Mouse (Mus musculus) heart, embryonic 15.5 days (tissue): ENCODE data around the gene Prdx1. TPM values are rescaled to one million over a fixed set of nuclear protein-coding genes. Genes with fewer than 3 reads are reported as not detected.
"Not testable (repeated sequence)": the region's sequence is repeated elsewhere in the genome, so short reads cannot be mapped to it uniquely, and the experiment has no call there.

Experiments used
- ATAC-seq: fragments of 200-750 bp; cut with Nextera tagmentation; replicated peaks from 2 replicates; pipeline ENCODE4 v1.8.0; 2017; ENCODE audit warnings: low read depth, moderate TSS enrichment; ENCODE audit not compliant: insufficient number of reproducible peaks, insufficient read depth, low FRiP score
- H3K27ac ChIP-seq: fragments of 300-500 bp; sonication (generic); 2 replicates; pipeline ENCODE4 v1.5.1; 2015; ENCODE audit warnings: mild to moderate bottlenecking, inconsistent platforms
- H3K27me3 ChIP-seq: fragments of 300-500 bp; sonication (generic); 2 replicates; pipeline ENCODE4 v1.6.1; 2015; ENCODE audit warnings: inconsistent platforms
- H3K36me3 ChIP-seq: fragments of 300-500 bp; sonication (generic); 2 replicates; pipeline ENCODE4 v1.6.1; 2015; ENCODE audit warnings: mild to moderate bottlenecking, inconsistent platforms
- H3K4me1 ChIP-seq: fragments of 300-500 bp; sonication (generic); replicated peaks from 2 replicates; pipeline ENCODE4 v1.6.1; 2015; ENCODE audit warnings: inconsistent platforms
- H3K4me2 ChIP-seq: fragments of 300-500 bp; sonication (generic); 2 replicates; pipeline ENCODE4 v1.6.1; 2015; ENCODE audit warnings: inconsistent platforms, mild to moderate bottlenecking, moderate library complexity
- H3K4me3 ChIP-seq: fragments of 300-500 bp; sonication (generic); 2 replicates; pipeline ENCODE4 v1.5.1; 2015; ENCODE audit warnings: mild to moderate bottlenecking, inconsistent platforms
- H3K9ac ChIP-seq: fragments of 300-500 bp; sonication (generic); 2 replicates; pipeline ENCODE4 v1.6.1; 2015; ENCODE audit warnings: mild to moderate bottlenecking, inconsistent platforms
- H3K9me3 ChIP-seq: fragments of 300-500 bp; sonication (generic); replicated peaks from 2 replicates; pipeline ENCODE4 v1.6.1; 2016; ENCODE audit warnings: inconsistent platforms
- WGBS: fragments of 180-500 bp; shearing (Covaris S2); methylation state at CpG from one replicate; pipeline ENCODE4 v1.1.7; 2015; ENCODE audit warnings: mixed read lengths; 5-methylcytosine and 5-hydroxymethylcytosine counted together
- polyA plus RNA-seq: library from polyadenylated mRNA; unstranded; fragments of >200 nt; fragmentation: Nextera tagmentation; extraction: Ambion mirVana; gene quantifications from 2 replicates; pipeline ENCODE4 v1.2.1, GENCODE M21; 2015

Gene Prdx1
- polyA plus RNA-seq, 1 experiment from 2014 or later, result 967 TPM

DNA sequence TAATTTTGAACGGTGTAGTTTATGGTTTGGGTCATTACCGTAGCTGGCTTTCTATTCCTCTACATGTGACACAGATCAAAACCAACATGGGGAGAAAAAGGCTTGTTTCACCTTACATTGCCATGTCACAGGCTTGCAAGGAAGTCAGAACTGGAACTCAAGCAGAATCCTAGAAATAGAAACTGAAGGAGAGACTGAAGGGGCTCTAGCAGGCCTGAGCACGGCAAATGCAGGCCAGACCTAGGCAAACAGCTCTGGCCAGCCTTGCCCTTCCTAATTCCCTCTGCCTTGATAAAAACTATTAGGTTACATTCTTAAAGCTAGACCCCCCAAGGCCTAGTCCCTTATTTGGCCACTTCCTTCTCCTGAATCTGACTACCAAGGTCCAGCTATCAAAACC, 29.7 kb upstream of the Prdx1 start:
- no peaks in the 10 kb centered on the region for H3K36me3 ChIP-seq
- no peak overlapping the region for H3K4me3 ChIP-seq
- H3K4me2 ChIP-seq, result no peak overlapping the region
- no peaks in the 10 kb centered on the region for H3K9me3 ChIP-seq
- peaks cover 6% of the 10 kb centered on the region; the same call in 1 of the 2 replicates for H3K4me1 ChIP-seq
- no peak overlapping the region for H3K9ac ChIP-seq
- 58% methylated on average over 3 of the region's 3 CpGs for WGBS
- H3K27me3 ChIP-seq, result no peaks in the 10 kb centered on the region
- 0 out of 2 replicates have a peak overlapping the region, but pooled peaks have one; percentile 3 for H3K27ac ChIP-seq
- no peak for ATAC-seq

- Histone ChIP-seq H3K27me3 (no peaks in the 10 kb centered on the region), H3K9ac (no peak overlapping the region), H3K27ac (no peak overlapping the region), H3K4me3 (no peak overlapping the region), H3K4me2 (no peak overlapping the region), H3K36me3 (no peaks in the 10 kb centered on the region), H3K4me1 (no peaks in the 10 kb centered on the region), H3K9me3 (no peaks in the 10 kb centered on the region)
- no peak for ATAC-seq
- 38% methylated on average over 3 of the region's 3 CpGs for WGBS
Measured at GRCm38 (mm10) chr4:116657971-116658370, 27.4 kb upstream of the Prdx1 start.

DNA sequence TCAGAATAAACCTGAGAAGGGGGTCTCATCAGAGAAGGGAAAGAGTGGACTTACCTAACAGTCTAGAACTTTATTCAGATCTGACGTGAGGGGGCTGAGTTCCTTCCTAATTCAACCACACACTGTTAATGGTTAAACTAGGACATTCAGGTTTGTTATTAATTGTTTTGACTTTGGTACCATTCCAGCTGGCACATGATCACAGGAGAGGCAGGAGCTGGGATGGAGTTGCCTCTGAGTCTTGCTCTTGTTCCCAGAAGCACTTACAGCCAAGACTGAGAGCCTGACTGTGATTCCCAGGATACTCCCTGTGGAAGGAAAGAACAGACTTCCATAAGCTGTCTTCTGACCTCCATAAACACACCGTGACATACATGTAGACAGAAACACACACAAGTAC, 25.9 kb upstream of the Prdx1 start:
- Histone ChIP-seq H3K4me2 (no peak overlapping the region), H3K4me1 (no peaks in the 10 kb centered on the region), H3K27me3 (no peaks in the 10 kb centered on the region), H3K9ac (no peak overlapping the region), H3K27ac (no peak overlapping the region), H3K9me3 (no peaks in the 10 kb centered on the region), H3K4me3 (no peak overlapping the region), H3K36me3 (no peaks in the 10 kb centered on the region)
- 48% methylated on average over 2 of the region's 2 CpGs for WGBS
- no peak for ATAC-seq

DNA sequence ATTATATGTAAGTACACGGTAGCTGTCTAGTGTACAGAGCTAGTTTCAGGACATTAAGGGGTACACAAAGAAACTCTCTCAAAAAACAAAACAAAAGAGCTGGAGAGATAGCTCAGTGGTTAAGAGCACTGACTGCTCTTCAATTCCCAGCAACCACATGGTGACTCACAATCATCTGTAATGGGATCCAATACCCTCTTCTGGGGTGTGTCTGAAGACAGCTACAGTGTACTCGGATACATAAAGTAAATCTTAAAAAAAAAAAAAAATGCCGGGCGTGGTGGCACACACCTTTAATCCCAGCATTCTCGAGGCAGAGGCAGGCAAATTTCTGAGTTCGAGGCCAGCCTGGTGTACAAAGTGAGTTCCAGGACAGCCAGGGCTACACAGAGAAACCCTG, 25.4 kb upstream of the Prdx1 start:
- not testable (repeated sequence) for H3K36me3 ChIP-seq, H3K27ac ChIP-seq, H3K4me1 ChIP-seq, ATAC-seq, H3K27me3 ChIP-seq, H3K9ac ChIP-seq, H3K4me2 ChIP-seq, H3K9me3 ChIP-seq, H3K4me3 ChIP-seq
- WGBS, result 84% methylated on average over 6 of the region's 6 CpGs

GRCm38 (mm10) chr4:116660829-116661228, 24.5 kb upstream of the Prdx1 start:
- Histone ChIP-seq H3K9me3 (no peaks in the 10 kb centered on the region), H3K36me3 (no peaks in the 10 kb centered on the region), H3K4me3 (no peak overlapping the region), H3K4me1 (no peaks in the 10 kb centered on the region), H3K27me3 (no peaks in the 10 kb centered on the region), H3K9ac (no peak overlapping the region), H3K27ac (no peak overlapping the region), H3K4me2 (no peak overlapping the region)
- no peak for ATAC-seq
- 68% methylated on average over 6 of the region's 6 CpGs for WGBS

GRCm38 (mm10) chr4:116661998-116662397, 23.3 kb upstream of the Prdx1 start:
- Histone ChIP-seq H3K9me3 (no peaks in the 10 kb centered on the region), H3K4me3 (no peak overlapping the region), H3K4me2 (no peak overlapping the region), H3K27me3 (no peaks in the 10 kb centered on the region), H3K9ac (no peak overlapping the region), H3K27ac (no peak overlapping the region), H3K36me3 (no peaks in the 10 kb centered on the region), H3K4me1 (no peaks in the 10 kb centered on the region)
- no peak for ATAC-seq
- 89% methylated on average over 1 of the region's 1 CpGs for WGBS

DNA sequence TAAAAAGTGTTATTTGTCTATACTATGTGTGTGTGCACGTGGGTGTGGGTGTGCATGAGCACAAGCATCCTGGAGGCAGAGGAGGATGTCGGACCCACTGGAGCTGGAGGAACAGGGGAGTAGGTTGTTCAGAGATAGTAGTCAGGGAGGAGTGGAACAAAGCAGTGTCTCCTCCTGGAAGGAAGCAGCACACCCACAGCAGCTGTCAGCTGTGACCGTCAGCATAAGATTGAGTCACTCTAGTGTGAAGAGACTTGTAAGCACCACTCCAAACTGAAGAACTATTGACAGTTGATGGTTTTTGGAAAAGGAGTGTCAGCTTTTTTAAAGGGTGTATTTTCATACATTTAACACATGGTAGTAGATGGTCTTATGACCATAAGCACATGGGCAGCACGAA, 18.7 kb upstream of the Prdx1 start:
- Histone ChIP-seq H3K36me3 (no peaks in the 10 kb centered on the region), H3K9me3 (no peaks in the 10 kb centered on the region), H3K4me2 (no peak overlapping the region), H3K27me3 (no peaks in the 10 kb centered on the region), H3K27ac (no peak overlapping the region), H3K4me3 (no peak overlapping the region), H3K4me1 (no peaks in the 10 kb centered on the region), H3K9ac (no peak overlapping the region)
- no peak for ATAC-seq
- WGBS, result 52% methylated on average over 4 of the region's 4 CpGs

- no peaks in the 10 kb centered on the region for H3K27me3 ChIP-seq
- no peak overlapping the region for H3K9ac ChIP-seq
- no peak overlapping the region for H3K4me3 ChIP-seq
- no peak for ATAC-seq
- no peak overlapping the region for H3K4me2 ChIP-seq
- 42% methylated on average over 3 of the region's 3 CpGs for WGBS
- H3K36me3 ChIP-seq, result no peaks in the 10 kb centered on the region
- no peaks in the 10 kb centered on the region for H3K9me3 ChIP-seq
- 0 out of 2 replicates have a peak overlapping the region, but pooled peaks have one; percentile 6 for H3K27ac ChIP-seq
- no peaks in the 10 kb centered on the region; the same call in 1 of the 2 replicates for H3K4me1 ChIP-seq
Measured at GRCm38 (mm10) chr4:116668145-116668544, 17.2 kb upstream of the Prdx1 start.

DNA sequence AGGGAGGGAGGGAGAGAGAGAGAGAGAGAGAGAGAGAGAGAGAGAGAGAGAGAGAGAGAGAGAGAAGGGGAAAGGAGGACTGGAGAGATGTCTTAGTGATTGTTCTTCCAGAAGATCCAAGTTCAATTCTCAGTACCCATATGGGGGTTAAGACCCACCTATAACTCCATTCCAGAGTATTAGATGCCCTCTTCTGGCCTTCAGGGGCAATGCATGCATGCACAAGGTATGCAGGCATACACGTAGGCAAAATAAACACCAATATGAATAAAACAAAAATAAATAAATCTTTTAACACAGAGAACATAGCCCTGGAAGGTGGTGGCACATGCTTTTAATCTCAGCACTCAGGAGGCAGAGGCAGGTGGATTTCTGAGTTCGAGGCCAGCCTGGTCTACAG, 16.1 kb upstream of the Prdx1 start:
- Histone ChIP-seq H3K4me1 (no peaks in the 10 kb centered on the region; the same call in 1 of the 2 replicates), H3K27ac (no peak overlapping the region), H3K36me3 (no peaks in the 10 kb centered on the region), H3K27me3 (no peaks in the 10 kb centered on the region), H3K9ac (no peak overlapping the region), H3K4me2 (no peak overlapping the region), H3K4me3 (no peak overlapping the region), H3K9me3 (no peaks in the 10 kb centered on the region)
- no peak for ATAC-seq
- WGBS, result 62% methylated on average over 2 of the region's 2 CpGs

- Histone ChIP-seq H3K4me1 (no peaks in the 10 kb centered on the region; the same call in 1 of the 2 replicates), H3K27ac (no peak overlapping the region), H3K9me3 (no peaks in the 10 kb centered on the region), H3K36me3 (no peaks in the 10 kb centered on the region), H3K9ac (no peak overlapping the region), H3K4me3 (no peak overlapping the region), H3K4me2 (no peak overlapping the region), H3K27me3 (no peaks in the 10 kb centered on the region)
- ATAC-seq, result no peak
- WGBS, result 51% methylated on average over 2 of the region's 2 CpGs
Measured at GRCm38 (mm10) chr4:116672785-116673184, 12.6 kb upstream of the Prdx1 start.

DNA sequence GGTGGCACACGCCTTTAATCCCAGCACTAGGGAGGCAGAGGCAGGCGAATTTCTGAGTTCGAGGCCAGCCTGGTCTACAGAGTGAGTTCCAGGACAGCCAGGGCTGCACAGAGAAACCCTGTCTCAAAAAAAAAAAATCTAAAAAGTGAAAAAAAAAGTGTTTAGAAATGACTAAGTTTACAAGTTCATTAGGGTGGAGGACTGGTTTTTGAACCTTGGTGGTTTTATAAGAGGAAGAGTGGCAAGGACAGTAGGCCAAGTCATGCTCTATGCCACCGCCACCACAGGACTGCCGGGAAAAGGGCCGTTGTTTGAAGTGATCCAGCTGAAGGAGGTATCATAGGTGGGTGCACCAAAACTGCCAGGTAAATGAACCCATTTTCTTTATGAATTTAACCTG, 10.6 kb upstream of the Prdx1 start:
- not testable (repeated sequence) for ATAC-seq, H3K36me3 ChIP-seq, H3K4me3 ChIP-seq, H3K27me3 ChIP-seq, H3K9me3 ChIP-seq, H3K27ac ChIP-seq, H3K4me2 ChIP-seq, H3K4me1 ChIP-seq, H3K9ac ChIP-seq
- WGBS, result 87% methylated on average over 6 of the region's 6 CpGs

DNA sequence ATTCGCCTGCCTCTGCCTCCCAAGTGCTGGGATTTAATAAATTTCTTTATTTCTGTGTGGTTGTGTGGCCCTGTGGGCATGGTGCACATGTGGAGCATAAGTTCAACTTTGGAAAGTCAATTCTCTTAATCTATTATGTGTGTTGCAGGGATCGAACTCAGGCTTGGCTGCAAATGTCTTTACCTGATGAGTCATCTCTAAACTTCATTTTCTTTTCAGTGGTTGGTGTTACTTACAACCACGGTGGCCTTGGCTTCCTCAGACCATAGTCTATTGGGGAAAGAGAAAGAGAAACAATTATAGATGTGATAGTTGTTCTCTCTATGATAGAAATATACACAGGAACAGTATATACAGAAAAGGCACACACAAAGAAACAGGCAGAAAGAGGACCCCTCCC, 9.3 kb upstream of the Prdx1 start:
- Histone ChIP-seq H3K4me2 (no peak overlapping the region), H3K4me3 (no peak overlapping the region), H3K9me3 (no peaks in the 10 kb centered on the region), H3K9ac (no peak overlapping the region), H3K27me3 (no peaks in the 10 kb centered on the region), H3K36me3 (no peaks in the 10 kb centered on the region), H3K4me1 (no peaks in the 10 kb centered on the region; the same call in 1 of the 2 replicates), H3K27ac (no peak overlapping the region)
- WGBS, result 81% methylated on average over 3 of the region's 3 CpGs
- no peak for ATAC-seq
